Mouse (Mus musculus): ENCODE results near the gene Efcab8.
"Not testable (repeated sequence)": the region's sequence is repeated elsewhere in the genome, so short reads cannot be mapped to it uniquely, and the experiment has no call there.

The Efcab8 gene

GRCm38 (mm10) chr2:153824593-153824992, 44.9 kb downstream of the Efcab8 start:
- no peak for DNase-seq (ENCODE audit: extremely low read depth, low read depth)

GRCm38 (mm10) chr2:153825900-153826299, 46.2 kb downstream of the Efcab8 start:
- DNase-seq (ENCODE audit: extremely low read depth, low read depth), result not testable (repeated sequence)

- DNase-seq (ENCODE audit: extremely low read depth, low read depth), result peak; percentile 7
Observed at GRCm38 (mm10) chr2:153827171-153827830, 47.6 kb downstream of the Efcab8 start.

- no peak for DNase-seq (ENCODE audit: extremely low read depth, low read depth)
Observed at GRCm38 (mm10) chr2:153828704-153829103, 49.0 kb downstream of the Efcab8 start.

GRCm38 (mm10) chr2:153833291-153833690, 53.6 kb downstream of the Efcab8 start:
- DNase-seq (ENCODE audit: extremely low read depth, low read depth), result no peak

- DNase-seq (ENCODE audit: extremely low read depth, low read depth), result no peak
Observed at GRCm38 (mm10) chr2:153842854-153843253, 63.1 kb downstream of the Efcab8 start.

- no peak for DNase-seq (ENCODE audit: extremely low read depth, low read depth)
Observed at GRCm38 (mm10) chr2:153848389-153848788, 68.7 kb downstream of the Efcab8 start.

GRCm38 (mm10) chr2:153850351-153851029, 70.8 kb downstream of the Efcab8 start:
- peak; percentile 39 for DNase-seq (ENCODE audit: extremely low read depth, low read depth)

GRCm38 (mm10) chr2:153851030-153851360, 71.3 kb downstream of the Efcab8 start:
- DNase-seq (ENCODE audit: extremely low read depth, low read depth), result peak; percentile 44

- no peak for DNase-seq (ENCODE audit: extremely low read depth, low read depth)
Observed at GRCm38 (mm10) chr2:153853544-153853943, 73.8 kb downstream of the Efcab8 start.

- DNase-seq (ENCODE audit: extremely low read depth, low read depth), result no peak
Observed at GRCm38 (mm10) chr2:153859581-153859980, 79.8 kb downstream of the Efcab8 start.

- no peak for DNase-seq (ENCODE audit: extremely low read depth, low read depth)
Observed at GRCm38 (mm10) chr2:153860315-153860714, 80.6 kb downstream of the Efcab8 start.

- no peak for DNase-seq (ENCODE audit: extremely low read depth, low read depth)
Observed at GRCm38 (mm10) chr2:153860715-153861114, 81.0 kb downstream of the Efcab8 start.

GRCm38 (mm10) chr2:153861960-153862359, 82.2 kb downstream of the Efcab8 start:
- no peak for DNase-seq (ENCODE audit: extremely low read depth, low read depth)

- no peak for DNase-seq (ENCODE audit: extremely low read depth, low read depth)
Observed at GRCm38 (mm10) chr2:153870984-153871383, 91.3 kb downstream of the Efcab8 start, which contains the start of gene Sun5. TSS of gene Sun5 (minus strand) at chr2:153871084.

- no peak for DNase-seq (ENCODE audit: extremely low read depth, low read depth)
Observed at GRCm38 (mm10) chr2:153874745-153875144, 95.0 kb downstream of the Efcab8 start, which contains the start of gene Bpifb2. TSS of gene Bpifb2 (plus strand) at chr2:153875045.
